Mouse (Mus musculus): ENCODE results near the gene Cldn10.

- TF ChIP-seq TAL1 (IDR thresholded peaks at IDR 0.05; ENCODE audit: low read length) = no peak
- no peak for TF ChIP-seq GATA1 (IDR thresholded peaks at IDR 0.05; ENCODE audit: low read length)
Observed at GRCm38 (mm10) chr14:118742862-118743261, 44.8 kb upstream of the Cldn10 start.

Measured in erythroblast, embryonic 14.5 days (primary cell).